Mouse (Mus musculus) kidney, postnatal 25 days (tissue): ENCODE measurements around the gene Lcp1.

Experiments
- DNase-seq, 2 experiments: peaks; one replicate each; pipeline ENCODE4 v3.0.0; 2021; ENCODE audit warnings: mixed read lengths in 2 of 2

The Lcp1 gene

GRCm38 (mm10) chr14:75213752-75214151 is 82.9 kb downstream of the Lcp1 start:
- DNase-seq, result no peak

- DNase-seq, result no peak
Measured at GRCm38 (mm10) chr14:75218843-75219242, 87.9 kb downstream of the Lcp1 start.

- no peak for DNase-seq
Measured at GRCm38 (mm10) chr14:75219250-75219913, 88.5 kb downstream of the Lcp1 start.

- DNase-seq, result no peak
Measured at GRCm38 (mm10) chr14:75222386-75222785, 91.5 kb downstream of the Lcp1 start.

- no peak for DNase-seq
Measured at GRCm38 (mm10) chr14:75227453-75228084, 96.7 kb downstream of the Lcp1 start.

GRCm38 (mm10) chr14:75229834-75230233 is 98.9 kb downstream of the Lcp1 start:
- DNase-seq, result peak in 1 of 2 experiments; percentile 32

GRCm38 (mm10) chr14:75233070-75233469 is 102.2 kb downstream of the Lcp1 start:
- no peak for DNase-seq

- DNase-seq, result no peak
Measured at GRCm38 (mm10) chr14:75235552-75235951, 104.7 kb downstream of the Lcp1 start.

- DNase-seq, result no peak
Measured at GRCm38 (mm10) chr14:75235955-75236635, 105.2 kb downstream of the Lcp1 start.

GRCm38 (mm10) chr14:75236636-75237003 is 105.7 kb downstream of the Lcp1 start:
- DNase-seq, result no peak

- DNase-seq, result no peak
Measured at GRCm38 (mm10) chr14:75237096-75237495, 106.2 kb downstream of the Lcp1 start.

GRCm38 (mm10) chr14:75238054-75238692 is 107.3 kb downstream of the Lcp1 start:
- no peak for DNase-seq

GRCm38 (mm10) chr14:75242087-75242486 is 111.2 kb downstream of the Lcp1 start, which contains the start of gene Cpb2:
Cpb2 (plus strand) TSS chr14:75242287.
- peak; percentile 23 to 48 for DNase-seq

GRCm38 (mm10) chr14:75246024-75247000 is 115.4 kb downstream of the Lcp1 start:
- DNase-seq, result no peak

GRCm38 (mm10) chr14:75250432-75250831 is 119.5 kb downstream of the Lcp1 start:
- no peak for DNase-seq

- DNase-seq, result peak in 1 of 2 experiments; percentile 38
Measured at GRCm38 (mm10) chr14:75256521-75256920, 125.6 kb downstream of the Lcp1 start.

GRCm38 (mm10) chr14:75269531-75269930 is 138.6 kb downstream of the Lcp1 start:
- no peak for DNase-seq

- DNase-seq, result no peak
Measured at GRCm38 (mm10) chr14:75279716-75280115, 148.8 kb downstream of the Lcp1 start.

- no peak for DNase-seq
Measured at GRCm38 (mm10) chr14:75280406-75280805, 149.5 kb downstream of the Lcp1 start.
